Mouse (Mus musculus): Measurements from ENCODE around the gene Chuk. TPM values are rescaled to one million over a fixed set of nuclear protein-coding genes. Genes with fewer than 3 reads are reported as not detected.

Chuk gene
- polyA plus RNA-seq (2014; fragmentation: Illumina TruSeq; extraction: RNeasy Lipid Tissue Mini Kit (QIAGEN cat#74804); ENCODE audit: low read depth, low replicate concordance) = 48.2 TPM

DNA sequence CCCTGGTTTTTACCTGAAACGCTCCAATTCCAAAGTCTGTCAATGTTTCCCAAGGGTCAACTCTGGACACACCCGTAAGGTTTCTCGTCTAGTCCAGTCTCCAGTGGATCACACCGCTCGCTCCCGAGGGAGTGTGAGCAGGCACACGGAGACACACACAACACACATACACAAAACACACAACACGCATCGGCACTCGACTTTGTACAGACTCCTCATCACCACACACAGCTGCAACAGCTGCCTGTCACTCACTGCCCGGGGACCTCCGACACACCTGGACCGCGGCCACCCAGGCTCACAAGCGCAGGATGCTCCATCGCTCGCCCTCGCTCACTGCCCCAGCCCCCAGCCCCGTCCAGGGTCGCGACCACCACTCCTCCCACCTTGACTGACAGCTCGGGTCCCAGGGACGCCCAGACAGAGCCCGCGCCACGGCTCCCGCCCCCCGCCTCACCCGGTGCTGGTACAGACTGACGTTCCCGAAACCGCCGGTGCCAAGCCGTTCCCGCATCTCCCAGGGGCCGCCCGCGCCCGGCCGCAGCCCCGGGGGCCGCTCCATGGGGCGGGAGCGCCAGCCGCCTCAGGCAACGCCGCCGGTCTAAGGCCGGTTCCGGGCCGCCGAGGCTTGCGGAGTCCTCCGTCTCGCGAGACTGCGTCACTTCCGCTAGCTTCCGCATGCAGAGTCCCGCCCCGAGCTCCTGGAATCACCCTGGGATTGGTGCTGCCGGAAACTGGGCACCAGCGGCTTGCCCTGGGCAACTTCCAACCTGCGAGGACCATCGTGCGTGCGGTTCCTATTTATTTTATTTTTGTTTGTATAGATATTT lies at the start of gene Chuk:
TSS of gene Chuk (minus strand) at position 650 of the 830 bp plus-strand sequence.

DNA sequence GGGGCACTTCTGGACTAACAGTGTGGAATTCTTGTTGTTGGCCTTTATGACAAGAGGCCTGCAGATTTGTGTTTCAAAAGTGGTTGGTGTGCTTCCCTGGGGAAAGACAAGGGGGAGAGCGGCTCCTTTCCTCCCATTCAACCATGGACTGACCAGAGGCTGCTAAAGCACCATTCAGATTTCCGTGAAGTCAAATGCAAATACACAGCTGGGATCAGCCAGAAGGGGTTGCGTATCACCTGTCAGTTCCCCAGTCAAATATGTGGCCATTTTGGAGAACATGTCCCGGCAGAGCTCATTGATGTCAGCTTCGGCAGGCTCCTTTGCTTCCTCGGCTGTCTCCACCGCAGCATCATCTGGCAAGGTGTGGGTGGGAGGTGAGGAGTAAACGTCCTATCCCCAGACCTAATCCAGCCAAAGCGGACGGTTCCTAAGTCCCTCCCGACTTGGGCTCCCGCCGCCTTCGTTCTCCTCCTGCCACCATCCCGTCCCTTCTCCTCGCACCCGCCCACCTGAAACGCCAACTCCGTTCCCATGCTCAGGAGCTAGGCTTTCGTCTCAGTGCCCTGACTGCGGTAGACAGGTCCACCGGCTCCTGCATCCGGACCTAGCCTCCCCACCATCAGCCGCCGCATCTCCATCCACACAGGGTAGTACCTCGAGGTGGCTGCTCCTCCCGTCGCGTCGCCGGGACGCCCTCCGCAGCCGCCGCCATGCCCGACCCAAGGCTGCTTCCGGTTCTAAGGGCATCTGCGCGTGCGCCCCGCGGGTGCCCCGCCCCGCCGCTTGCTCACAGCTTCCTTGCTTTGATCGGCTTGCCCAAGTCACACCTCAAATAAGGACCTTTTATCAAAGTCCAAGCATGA lies 38.7 kb upstream of the Chuk start, which contains the start of gene Bloc1s2:
TSS of gene Bloc1s2 (minus strand) at position 745 of the 866 bp plus-strand sequence.

DNA sequence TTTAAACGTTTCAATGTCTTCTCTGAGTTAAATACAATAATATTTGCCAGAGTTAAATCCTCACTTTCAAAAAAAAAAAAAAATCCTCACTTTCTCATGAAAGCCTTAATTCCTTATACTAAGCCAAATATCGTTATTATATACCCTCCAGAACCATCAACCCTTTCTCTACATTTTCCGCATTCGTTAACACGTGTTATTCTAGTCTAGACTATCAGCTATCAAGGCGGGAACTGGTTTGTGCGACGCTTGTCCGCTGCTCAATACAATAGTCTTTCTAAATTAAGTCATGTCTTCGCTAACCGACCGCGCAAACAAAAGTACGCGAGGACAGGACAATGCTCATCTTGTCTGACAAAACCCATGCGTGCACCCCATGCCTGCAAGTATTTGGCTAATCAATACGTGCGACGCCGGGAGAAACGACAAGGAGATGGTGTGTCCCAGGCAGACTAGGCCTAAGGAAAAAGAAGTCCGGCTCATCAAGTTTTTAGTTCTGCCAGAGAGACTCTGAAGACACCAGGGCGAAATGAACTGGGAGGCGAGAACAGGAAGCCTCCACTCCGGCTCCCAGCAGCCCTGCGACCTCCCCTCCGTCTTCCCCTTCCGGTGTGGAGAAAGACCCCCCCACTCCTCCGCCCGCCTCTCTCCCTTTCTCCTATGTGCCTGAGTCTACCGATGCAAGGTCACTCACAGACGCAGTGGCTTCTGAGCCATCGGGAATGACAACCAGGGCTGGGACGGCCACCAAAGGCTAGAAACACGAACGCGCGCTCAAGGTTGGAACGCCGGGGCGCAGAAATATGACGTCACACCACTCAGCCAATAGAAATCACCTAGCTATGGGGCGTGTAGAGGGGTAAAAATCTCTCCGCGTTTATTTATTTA lies 28.0 kb upstream of the Chuk start, which contains the start of gene Cwf19l1:
TSS of gene Cwf19l1 (minus strand) at position 805 of the 888 bp plus-strand sequence.

DNA sequence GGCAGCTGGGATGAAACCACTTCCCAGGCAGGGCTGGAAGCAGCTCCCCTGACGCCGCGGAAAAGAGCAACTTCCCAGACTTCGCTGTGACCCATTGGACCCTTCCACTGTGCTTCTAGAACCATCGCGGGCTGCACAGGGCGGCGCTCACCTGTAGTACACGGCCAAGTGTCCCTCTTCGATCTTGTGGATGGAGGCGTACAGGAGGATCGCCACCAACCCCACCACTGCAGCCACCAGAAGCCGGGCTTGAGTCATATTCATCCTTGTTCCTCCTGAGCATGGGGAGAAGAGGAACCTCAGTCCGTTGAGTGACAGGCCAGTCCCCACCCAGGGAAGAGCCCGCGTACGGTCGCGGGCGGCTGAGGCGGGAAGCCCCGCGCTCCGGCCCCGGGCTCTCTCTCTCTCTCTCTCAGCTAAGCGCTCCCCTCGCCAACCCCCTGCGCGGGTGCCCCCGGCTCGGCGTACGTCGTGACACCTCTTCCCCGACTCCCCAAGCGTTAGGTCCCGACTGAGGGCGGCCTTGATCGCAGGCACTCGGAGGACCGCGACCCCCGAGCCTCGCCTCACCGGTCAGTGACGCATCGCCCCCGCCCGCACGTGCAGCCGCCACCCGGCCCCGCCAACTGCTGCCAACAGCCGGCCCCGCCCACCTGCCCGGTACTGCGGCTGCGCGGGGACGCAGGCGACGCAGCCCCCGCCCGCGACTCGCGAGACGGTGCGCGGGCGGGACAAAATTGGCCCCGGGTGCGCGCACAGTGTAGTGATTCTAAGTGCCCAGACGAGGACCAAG lies 38.0 kb downstream of the Chuk start, which contains the start of gene Erlin1:
TSS of gene Erlin1 (minus strand) at position 665 of the 793 bp plus-strand sequence.

DNA sequence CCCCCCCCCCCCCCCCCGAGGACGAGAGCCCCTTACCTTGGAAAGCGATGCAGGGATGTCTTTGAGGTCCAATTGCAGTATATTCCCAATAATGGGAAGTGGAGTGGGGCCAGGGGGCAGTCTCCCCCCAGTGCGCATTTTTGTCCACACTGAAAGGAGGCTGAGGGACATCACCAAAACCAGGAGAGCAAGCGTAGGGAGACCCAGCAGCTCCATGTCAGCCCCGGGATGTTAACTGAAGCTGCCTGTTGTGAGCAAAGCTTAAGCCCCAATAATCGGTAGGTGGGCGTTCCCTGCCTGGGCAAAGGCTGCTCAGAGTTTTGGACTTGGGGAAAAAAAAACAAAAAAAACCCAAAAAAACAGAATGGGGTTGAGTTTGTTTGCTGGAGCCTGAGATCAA lies 78.3 kb downstream of the Chuk start, which contains the start of gene Cyp2c23:
TSS of gene Cyp2c23 (minus strand) at position 237 of the 400 bp plus-strand sequence.

Other genes with a start within 250 kb of the Chuk start
- 8.0 TPM for gene Dnmbp, start 167.3 kb downstream of the Chuk start, polyA plus RNA-seq (2014; fragmentation: Illumina TruSeq; extraction: RNeasy Lipid Tissue Mini Kit (QIAGEN cat#74804); ENCODE audit: low read depth, low replicate concordance)
- gene Cpn1, start 120.9 kb downstream of the Chuk start, polyA plus RNA-seq (2014; fragmentation: Illumina TruSeq; extraction: RNeasy Lipid Tissue Mini Kit (QIAGEN cat#74804); ENCODE audit: low read depth, low replicate concordance) = 0.31 TPM
- gene Cyp2c23, start 78.3 kb downstream of the Chuk start, polyA plus RNA-seq (2014; fragmentation: Illumina TruSeq; extraction: RNeasy Lipid Tissue Mini Kit (QIAGEN cat#74804); ENCODE audit: low read depth, low replicate concordance) = 0.24 TPM
- gene Erlin1, start 37.7 kb downstream of the Chuk start, polyA plus RNA-seq (2014; fragmentation: Illumina TruSeq; extraction: RNeasy Lipid Tissue Mini Kit (QIAGEN cat#74804); ENCODE audit: low read depth, low replicate concordance) = 8.6 TPM
- 6.2 TPM for gene Cwf19l1, start 28.4 kb upstream of the Chuk start, polyA plus RNA-seq (2014; fragmentation: Illumina TruSeq; extraction: RNeasy Lipid Tissue Mini Kit (QIAGEN cat#74804); ENCODE audit: low read depth, low replicate concordance)
- 31.7 TPM for gene Bloc1s2, start 39.0 kb upstream of the Chuk start, polyA plus RNA-seq (2014; fragmentation: Illumina TruSeq; extraction: RNeasy Lipid Tissue Mini Kit (QIAGEN cat#74804); ENCODE audit: low read depth, low replicate concordance)
- not detected for gene Pkd2l1, start 85.0 kb upstream of the Chuk start, polyA plus RNA-seq (2014; fragmentation: Illumina TruSeq; extraction: RNeasy Lipid Tissue Mini Kit (QIAGEN cat#74804); ENCODE audit: low read depth, low replicate concordance)
- gene Scd3, start 95.8 kb upstream of the Chuk start, polyA plus RNA-seq (2014; fragmentation: Illumina TruSeq; extraction: RNeasy Lipid Tissue Mini Kit (QIAGEN cat#74804); ENCODE audit: low read depth, low replicate concordance) = not detected
- 14.5 TPM for gene Scd2, start 186.2 kb upstream of the Chuk start, polyA plus RNA-seq (2014; fragmentation: Illumina TruSeq; extraction: RNeasy Lipid Tissue Mini Kit (QIAGEN cat#74804); ENCODE audit: low read depth, low replicate concordance)
- gene Scd4, start 225.6 kb upstream of the Chuk start, polyA plus RNA-seq (2014; fragmentation: Illumina TruSeq; extraction: RNeasy Lipid Tissue Mini Kit (QIAGEN cat#74804); ENCODE audit: low read depth, low replicate concordance) = 13.2 TPM